24 mouse cellular contexts compared by ENCODE assay signal in genomic region chr3:110366151-110366550, GRCm38 (mm10).
A peak's percentile ranks its signal among the peaks of the same experiment; 100 is the strongest.
DNase-seq lines count a peak whose midpoint lies in the region; ATAC-seq and TF ChIP-seq lines count a peak whose summit lies in the region.
"Had no signal": no experiment of that assay in that cellular context is flagged by ENCODE, and none has a peak within 500 bp of the region (broad histone marks: within the 10 kb centered on the region; RNA-seq: fewer than 3 reads in every experiment).

No protein-coding gene starts in this region.

- no peak overlapping the region for H3K4me2 ChIP-seq in hindbrain, embryonic 12.5 days (replicated peaks)
- no peak overlapping the region for H3K4me2 ChIP-seq in hindbrain, postnatal 0 days (ENCODE audit: low read depth, low read length)
- H3K4me2 ChIP-seq: embryonic facial prominence, embryonic 12.5 days; forebrain, embryonic 13.5 days had no signal

- ATAC-seq in hindbrain, embryonic 12.5 days (ENCODE audit: low FRiP score), result peak; percentile 61; the same call in 1 of the 2 replicates
- ATAC-seq in hindbrain, postnatal 0 days, result no peak
- ATAC-seq: activated CD4-positive, CD25-positive, alpha-beta regulatory T cell, adult 4 months; CD4-positive, CD25-positive, alpha-beta regulatory T cell, adult 4 months; forebrain, embryonic 13.5 days; forebrain, embryonic 16.5 days had no signal

- no peak overlapping the region for H3K9ac ChIP-seq in hindbrain, embryonic 12.5 days
- H3K9ac ChIP-seq in hindbrain, postnatal 0 days (replicated peaks; ENCODE audit: low read length), result no peak overlapping the region
- H3K9ac ChIP-seq: embryonic facial prominence, embryonic 12.5 days; forebrain, embryonic 13.5 days had no signal

- H3K36me3 ChIP-seq in hindbrain, embryonic 12.5 days, result no peaks in the 10 kb centered on the region
- no peaks in the 10 kb centered on the region for H3K36me3 ChIP-seq in hindbrain, postnatal 0 days (ENCODE audit: insufficient read depth, low read length)
- H3K36me3 ChIP-seq: embryonic facial prominence, embryonic 10.5 days; embryonic facial prominence, embryonic 12.5 days; G1E had no signal

- TF ChIP-seq CTCF in hindbrain, postnatal 0 days (IDR thresholded peaks at IDR 0.05; ENCODE audit: low read depth), result no peak

- no peak overlapping the region for H3K4me3 ChIP-seq in hindbrain, embryonic 12.5 days
- H3K4me3 ChIP-seq in hindbrain, postnatal 0 days (ENCODE audit: low read length), result no peak overlapping the region
- H3K4me3 ChIP-seq: embryonic facial prominence, embryonic 10.5 days; embryonic facial prominence, embryonic 12.5 days; forebrain, embryonic 13.5 days had no signal

- no peaks in the 10 kb centered on the region for H3K27me3 ChIP-seq in hindbrain, embryonic 12.5 days
- no peaks in the 10 kb centered on the region for H3K27me3 ChIP-seq in hindbrain, postnatal 0 days (ENCODE audit: insufficient read depth, low read length)
- H3K27me3 ChIP-seq: CH12.LX; embryonic facial prominence, embryonic 12.5 days; forebrain, embryonic 13.5 days had no signal

- no peaks in the 10 kb centered on the region for H3K4me1 ChIP-seq in hindbrain, embryonic 12.5 days
- H3K4me1 ChIP-seq in hindbrain, postnatal 0 days (ENCODE audit: insufficient read depth, low read length), result no peaks in the 10 kb centered on the region
- H3K4me1 ChIP-seq: embryonic facial prominence, embryonic 10.5 days; embryonic facial prominence, embryonic 12.5 days; forebrain, embryonic 13.5 days had no signal

- peak; percentile 29 for DNase-seq in heart, adult 11 months
- no peak for DNase-seq in heart, adult 18-20 months
- DNase-seq in hindbrain, postnatal 0 days (ENCODE audit: low spot score), result no peak
- peak; percentile 41 for DNase-seq in Muller cell, postnatal 12 days (ENCODE audit: inconsistent ontology term)
- DNase-seq in retina, postnatal 1 day, result peak; percentile 9
- no peak for DNase-seq in T-cell, adult 2 months (ENCODE audit: low spot score)
- DNase-seq: adrenal gland, adult 8-10 months; adrenal gland, postnatal 14 days; adrenal gland, postnatal 36 days; B cell, adult 2 months; cerebellum, adult 11-12 months; cerebellum, adult 2 months; cerebellum, adult 9-10 months; cerebellum, postnatal 10 days; cerebellum, postnatal 25 days had no signal

- WGBS in hindbrain, embryonic 12.5 days, result 45% methylated on average over 1 of the region's 1 CpGs
- 32% methylated on average over 1 of the region's 1 CpGs for WGBS in hindbrain, postnatal 0 days

- H3K27ac ChIP-seq in hindbrain, embryonic 12.5 days, result no peak overlapping the region
- H3K27ac ChIP-seq in hindbrain, postnatal 0 days, result no peak overlapping the region
- H3K27ac ChIP-seq: embryonic facial prominence, embryonic 10.5 days; embryonic facial prominence, embryonic 12.5 days; forebrain, embryonic 13.5 days had no signal

- no peaks in the 10 kb centered on the region for H3K9me3 ChIP-seq in hindbrain, embryonic 12.5 days (replicated peaks)
- no peaks in the 10 kb centered on the region for H3K9me3 ChIP-seq in hindbrain, postnatal 0 days (ENCODE audit: low read length)
- H3K9me3 ChIP-seq: embryonic facial prominence, embryonic 10.5 days; embryonic facial prominence, embryonic 12.5 days; forebrain, embryonic 13.5 days had no signal

Comparison
In these comparisons a context has a peak if more than half of its experiments do, and no peak if none do; other contexts are left out.
1. DNase-seq: peak in heart, adult 11 months (single experiment), Muller cell, postnatal 12 days (single experiment) and retina, postnatal 1 day (single experiment); none in heart, adult 18-20 months (0 of 2), hindbrain, postnatal 0 days (single experiment) and T-cell, adult 2 months (single experiment).